Mouse (Mus musculus): Measurements from ENCODE around the gene Igfbp7. TPM values are rescaled to one million over a fixed set of nuclear protein-coding genes. Genes with fewer than 3 reads are reported as not detected.

Gene Igfbp7
- polyA plus RNA-seq, 1 experiment from 2014 or later: 250 TPM

DNA sequence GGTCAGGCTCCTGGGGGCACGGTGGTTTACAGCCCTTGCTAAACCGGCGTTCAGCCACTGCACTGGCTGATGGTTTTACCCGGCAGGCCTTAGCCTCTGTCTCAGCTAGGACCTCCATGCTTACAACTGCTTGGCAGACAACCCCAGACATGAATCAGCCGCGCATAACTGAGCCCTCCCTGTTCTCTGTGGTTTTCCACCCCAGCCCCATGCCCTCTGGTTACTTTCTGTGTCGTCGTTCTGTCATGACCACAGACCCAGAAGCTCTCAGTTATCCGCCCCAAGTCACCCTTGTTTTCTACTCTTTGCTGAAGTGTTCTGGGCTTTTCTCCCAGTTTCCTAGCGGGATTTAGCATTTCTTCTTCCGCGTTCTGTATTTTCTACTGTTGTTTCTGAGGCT lies 40.2 kb downstream of the Igfbp7 start:
- 49% methylated on average over 12 of the region's 12 CpGs for WGBS
- peak overlapping the region; percentile 37; the same call in 1 of the 2 replicates for H3K27ac ChIP-seq (ENCODE audit: low read depth, low read length)
- no peak overlapping the region for H3K4me3 ChIP-seq (ENCODE audit: low read length)
- H3K27me3 ChIP-seq (ENCODE audit: control insufficient read depth, insufficient read depth, low read length): no peaks in the 10 kb centered on the region
- H3K9me3 ChIP-seq (ENCODE audit: control insufficient read depth, low read length): no peaks in the 10 kb centered on the region
- no peak overlapping the region for H3K4me2 ChIP-seq (replicated peaks; ENCODE audit: low read depth, low read length)
- no peaks in the 10 kb centered on the region for H3K36me3 ChIP-seq (ENCODE audit: control insufficient read depth, insufficient read depth, low read length)
- peaks cover 38% of the 10 kb centered on the region for H3K4me1 ChIP-seq (ENCODE audit: control insufficient read depth, insufficient read depth, low read length)
- no peak for ATAC-seq (ENCODE audit: low FRiP score, low TSS enrichment)
- H3K9ac ChIP-seq (ENCODE audit: low read depth, low read length): peak overlapping the region; percentile 1; the same call in 1 of the 2 replicates

DNA sequence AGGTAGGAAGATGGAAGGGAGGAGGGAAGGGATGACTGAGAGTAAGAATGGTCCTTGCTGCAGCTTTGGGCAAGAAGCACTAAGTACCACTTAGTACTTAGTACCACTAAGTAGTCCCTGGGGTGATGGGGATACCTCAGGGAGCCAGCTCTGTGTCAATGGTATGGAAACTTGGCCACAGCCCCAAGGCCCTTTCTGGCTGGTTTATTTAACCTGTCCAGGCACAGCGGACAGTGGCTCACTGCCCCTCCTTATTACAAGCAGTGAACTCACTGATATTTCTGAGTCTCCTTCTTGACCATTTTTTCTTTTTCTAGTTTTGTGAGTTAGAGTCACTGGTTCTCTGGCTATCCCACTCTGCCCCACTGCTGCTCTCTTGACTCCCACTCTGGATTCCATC lies 40.7 kb downstream of the Igfbp7 start:
- Histone ChIP-seq H3K4me1 (ENCODE audit: control insufficient read depth, insufficient read depth, low read length) (peaks cover 34% of the 10 kb centered on the region), H3K9ac (ENCODE audit: low read depth, low read length) (no peak overlapping the region), H3K27ac (ENCODE audit: low read depth, low read length) (no peak overlapping the region; the same call in 1 of the 2 replicates), H3K9me3 (ENCODE audit: control insufficient read depth, low read length) (no peaks in the 10 kb centered on the region), H3K4me2 (replicated peaks; ENCODE audit: low read depth, low read length) (no peak overlapping the region), H3K27me3 (ENCODE audit: control insufficient read depth, insufficient read depth, low read length) (no peaks in the 10 kb centered on the region), H3K4me3 (ENCODE audit: low read length) (no peak overlapping the region), H3K36me3 (ENCODE audit: control insufficient read depth, insufficient read depth, low read length) (no peaks in the 10 kb centered on the region)
- no peak for ATAC-seq (ENCODE audit: low FRiP score, low TSS enrichment)
- 86% methylated on average over 1 of the region's 1 CpGs for WGBS

DNA sequence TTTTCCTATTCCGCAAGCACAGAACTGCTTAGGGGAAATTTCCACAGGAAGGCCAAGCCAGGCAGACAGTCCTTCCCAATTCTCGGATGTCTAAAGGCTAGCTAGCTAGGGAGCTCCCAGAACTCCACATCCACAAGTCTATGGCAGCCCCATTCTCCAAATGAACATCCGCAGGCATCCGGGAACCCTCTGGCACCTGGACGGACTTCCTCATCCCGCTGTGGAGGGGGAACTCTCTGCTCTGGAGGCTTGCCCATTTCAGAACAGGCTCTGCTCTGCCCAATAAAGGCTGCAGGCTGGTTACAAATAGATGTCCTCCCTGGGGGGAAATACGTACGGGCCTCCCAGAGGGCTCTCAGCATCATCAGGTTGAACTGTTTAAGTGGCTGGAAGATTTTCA lies 41.5 kb downstream of the Igfbp7 start:
- Histone ChIP-seq H3K4me3 (ENCODE audit: low read length) (no peak overlapping the region), H3K27me3 (ENCODE audit: control insufficient read depth, insufficient read depth, low read length) (no peaks in the 10 kb centered on the region), H3K4me1 (ENCODE audit: control insufficient read depth, insufficient read depth, low read length) (peaks cover 34% of the 10 kb centered on the region), H3K9ac (ENCODE audit: low read depth, low read length) (no peak overlapping the region), H3K9me3 (ENCODE audit: control insufficient read depth, low read length) (no peaks in the 10 kb centered on the region), H3K27ac (ENCODE audit: low read depth, low read length) (no peak overlapping the region), H3K4me2 (replicated peaks; ENCODE audit: low read depth, low read length) (no peak overlapping the region), H3K36me3 (ENCODE audit: control insufficient read depth, insufficient read depth, low read length) (no peaks in the 10 kb centered on the region)
- whole genome bisulfite sequencing: 87% methylated on average over 8 of the region's 8 CpGs
- no peak for ATAC-seq (ENCODE audit: low FRiP score, low TSS enrichment)

DNA sequence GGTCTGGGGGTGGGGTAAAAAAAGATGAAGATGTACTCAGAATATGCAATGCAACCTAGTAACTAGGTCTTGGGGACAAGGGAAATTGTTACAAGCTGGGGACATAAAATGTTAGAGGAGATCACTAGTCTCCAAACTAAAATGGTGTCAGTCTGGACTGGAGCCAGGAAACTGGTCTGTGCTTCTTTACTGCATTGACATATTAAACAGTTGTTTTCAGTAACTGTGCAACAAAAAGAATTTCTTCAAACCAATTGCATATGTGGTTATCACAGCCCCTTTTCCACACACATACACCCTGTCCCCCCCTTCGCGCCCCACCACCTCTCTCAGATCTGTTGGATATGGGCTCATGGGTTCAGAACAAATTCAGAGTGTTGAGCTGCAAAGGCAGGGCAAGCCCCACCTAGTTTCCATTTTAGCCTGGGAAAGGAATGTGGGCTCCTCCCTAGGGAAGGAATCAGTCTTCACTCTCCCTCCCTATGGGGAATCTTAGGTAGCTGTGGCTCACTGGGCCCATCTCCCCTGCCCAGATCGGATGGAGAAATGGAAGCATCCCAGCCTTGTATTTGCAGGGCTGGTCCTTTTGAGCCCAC lies 43.3 kb downstream of the Igfbp7 start:
- no peak overlapping the region for H3K9ac ChIP-seq (ENCODE audit: low read depth, low read length)
- 85% methylated on average over 3 of the region's 3 CpGs for WGBS
- no peak overlapping the region for H3K4me2 ChIP-seq (replicated peaks; ENCODE audit: low read depth, low read length)
- H3K27ac ChIP-seq (ENCODE audit: low read depth, low read length): peak overlapping the region; percentile 38; the same call in 1 of the 2 replicates
- no peaks in the 10 kb centered on the region for H3K27me3 ChIP-seq (ENCODE audit: control insufficient read depth, insufficient read depth, low read length)
- H3K9me3 ChIP-seq (ENCODE audit: control insufficient read depth, low read length): no peaks in the 10 kb centered on the region
- no peaks in the 10 kb centered on the region for H3K36me3 ChIP-seq (ENCODE audit: control insufficient read depth, insufficient read depth, low read length)
- ATAC-seq (ENCODE audit: low FRiP score, low TSS enrichment): 0 out of 2 replicates have a peak, but pooled peaks have one; percentile 33
- H3K4me1 ChIP-seq (ENCODE audit: control insufficient read depth, insufficient read depth, low read length): peaks cover 25% of the 10 kb centered on the region
- H3K4me3 ChIP-seq (ENCODE audit: low read length): no peak overlapping the region

DNA sequence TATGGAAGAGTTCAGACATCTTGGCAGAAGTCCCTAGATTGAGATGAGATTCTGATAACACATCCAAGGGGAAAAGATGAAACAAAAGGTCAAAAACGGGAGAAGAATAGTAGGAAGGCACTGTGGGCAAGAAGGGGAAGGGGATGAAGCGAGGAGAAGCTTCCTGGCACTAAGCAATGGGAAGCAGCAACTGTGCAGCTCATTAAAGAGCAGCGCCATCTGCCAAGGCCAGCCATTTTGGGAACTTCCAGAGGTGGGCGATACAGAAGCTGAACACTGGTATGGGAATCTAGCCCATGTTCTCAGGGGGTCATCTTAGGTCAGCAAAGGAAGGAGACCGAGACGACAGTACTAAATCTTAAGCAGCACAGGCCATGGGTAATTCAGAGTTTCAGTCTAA lies 44.2 kb downstream of the Igfbp7 start:
- no peak overlapping the region for H3K9ac ChIP-seq (ENCODE audit: low read depth, low read length)
- H3K4me1 ChIP-seq (ENCODE audit: control insufficient read depth, insufficient read depth, low read length): peaks cover 22% of the 10 kb centered on the region
- H3K27ac ChIP-seq (ENCODE audit: low read depth, low read length): no peak overlapping the region
- H3K36me3 ChIP-seq (ENCODE audit: control insufficient read depth, insufficient read depth, low read length): no peaks in the 10 kb centered on the region
- H3K4me3 ChIP-seq (ENCODE audit: low read length): no peak overlapping the region
- WGBS: 64% methylated on average over 6 of the region's 6 CpGs
- no peaks in the 10 kb centered on the region for H3K27me3 ChIP-seq (ENCODE audit: control insufficient read depth, insufficient read depth, low read length)
- ATAC-seq (ENCODE audit: low FRiP score, low TSS enrichment): no peak
- no peak overlapping the region for H3K4me2 ChIP-seq (replicated peaks; ENCODE audit: low read depth, low read length)
- H3K9me3 ChIP-seq (ENCODE audit: control insufficient read depth, low read length): no peaks in the 10 kb centered on the region

DNA sequence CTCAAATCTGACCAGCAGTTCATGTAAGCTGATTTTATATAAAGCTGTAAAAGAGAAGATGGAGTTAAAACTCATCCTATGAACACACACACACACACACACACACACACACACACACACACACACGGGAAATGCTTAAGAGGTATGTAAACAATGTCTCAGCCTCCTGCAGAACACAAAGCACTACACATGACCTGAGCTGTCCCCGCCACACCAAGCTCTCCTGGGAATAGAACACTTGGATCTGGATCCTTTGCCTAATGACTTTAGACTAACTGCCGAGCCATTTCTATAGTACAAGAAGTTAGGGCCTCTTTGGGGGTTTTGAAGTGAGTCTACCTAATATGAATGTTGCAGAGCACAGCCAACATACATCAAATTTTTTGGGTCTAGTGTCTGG lies 45.7 kb downstream of the Igfbp7 start:
- Histone ChIP-seq H3K9me3 (ENCODE audit: control insufficient read depth, low read length) (no peaks in the 10 kb centered on the region), H3K9ac (ENCODE audit: low read depth, low read length) (no peak overlapping the region), H3K4me2 (replicated peaks; ENCODE audit: low read depth, low read length) (no peak overlapping the region), H3K27me3 (ENCODE audit: control insufficient read depth, insufficient read depth, low read length) (no peaks in the 10 kb centered on the region), H3K27ac (ENCODE audit: low read depth, low read length) (no peak overlapping the region), H3K4me1 (ENCODE audit: control insufficient read depth, insufficient read depth, low read length) (peaks cover 22% of the 10 kb centered on the region), H3K36me3 (ENCODE audit: control insufficient read depth, insufficient read depth, low read length) (no peaks in the 10 kb centered on the region), H3K4me3 (ENCODE audit: low read length) (no peak overlapping the region)
- no peak for ATAC-seq (ENCODE audit: low FRiP score, low TSS enrichment)
- 55% methylated on average over 3 of the region's 3 CpGs for WGBS

DNA sequence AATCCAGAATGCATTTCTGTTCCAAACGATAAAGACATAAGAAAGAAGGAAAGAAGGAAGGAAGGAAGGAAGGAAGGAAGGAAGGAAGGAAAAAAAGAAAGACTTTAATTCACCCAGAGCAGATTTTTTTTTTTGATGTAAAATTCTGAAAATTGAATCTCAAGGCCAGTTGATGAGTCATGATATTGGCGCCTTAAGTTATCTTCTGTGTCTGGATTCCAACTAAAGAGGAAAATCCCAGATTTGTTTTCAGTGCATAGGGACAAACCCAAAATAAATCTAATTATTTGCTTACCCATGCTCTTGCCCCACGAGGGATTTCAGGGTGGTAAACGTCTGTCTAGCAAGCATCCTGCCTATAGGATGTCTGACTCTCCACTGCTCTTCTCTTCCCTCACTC lies 46.8 kb downstream of the Igfbp7 start:
- no peak overlapping the region for H3K27ac ChIP-seq (ENCODE audit: low read depth, low read length)
- H3K9me3 ChIP-seq (ENCODE audit: control insufficient read depth, low read length): no peaks in the 10 kb centered on the region
- peaks cover 25% of the 10 kb centered on the region for H3K4me1 ChIP-seq (ENCODE audit: control insufficient read depth, insufficient read depth, low read length)
- H3K27me3 ChIP-seq (ENCODE audit: control insufficient read depth, insufficient read depth, low read length): no peaks in the 10 kb centered on the region
- no peaks in the 10 kb centered on the region for H3K36me3 ChIP-seq (ENCODE audit: control insufficient read depth, insufficient read depth, low read length)
- no peak overlapping the region for H3K9ac ChIP-seq (ENCODE audit: low read depth, low read length)
- no peak overlapping the region for H3K4me3 ChIP-seq (ENCODE audit: low read length)
- no peak for ATAC-seq (ENCODE audit: low FRiP score, low TSS enrichment)
- WGBS: 71% methylated on average over 4 of the region's 4 CpGs
- no peak overlapping the region for H3K4me2 ChIP-seq (replicated peaks; ENCODE audit: low read depth, low read length)

DNA sequence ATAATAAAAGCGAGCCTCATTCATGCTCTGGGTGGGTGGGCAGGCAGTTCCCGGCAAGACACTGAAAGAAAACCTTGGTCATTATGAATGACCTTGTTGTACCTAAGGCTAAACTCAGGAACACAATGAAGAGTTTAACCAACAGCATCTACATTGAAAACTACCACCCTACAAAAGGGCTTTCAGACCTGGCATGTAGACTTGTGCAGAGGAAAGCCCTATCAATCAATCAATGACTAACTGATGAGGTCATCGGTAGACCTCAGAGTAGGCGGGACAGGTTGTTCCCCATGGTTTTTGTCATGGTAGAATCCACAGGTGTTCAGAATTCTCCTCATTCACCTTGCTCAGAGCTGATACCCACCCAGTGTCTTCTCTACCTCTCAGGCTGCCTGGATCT lies 47.9 kb downstream of the Igfbp7 start:
- Histone ChIP-seq H3K4me2 (replicated peaks; ENCODE audit: low read depth, low read length) (no peak overlapping the region), H3K27ac (ENCODE audit: low read depth, low read length) (no peak overlapping the region), H3K9ac (ENCODE audit: low read depth, low read length) (no peak overlapping the region), H3K36me3 (ENCODE audit: control insufficient read depth, insufficient read depth, low read length) (no peaks in the 10 kb centered on the region), H3K27me3 (ENCODE audit: control insufficient read depth, insufficient read depth, low read length) (no peaks in the 10 kb centered on the region), H3K4me3 (ENCODE audit: low read length) (no peak overlapping the region), H3K4me1 (ENCODE audit: control insufficient read depth, insufficient read depth, low read length) (peaks cover 31% of the 10 kb centered on the region), H3K9me3 (ENCODE audit: control insufficient read depth, low read length) (no peaks in the 10 kb centered on the region)
- 91% methylated on average over 4 of the region's 4 CpGs for WGBS
- no peak for ATAC-seq (ENCODE audit: low FRiP score, low TSS enrichment)

DNA sequence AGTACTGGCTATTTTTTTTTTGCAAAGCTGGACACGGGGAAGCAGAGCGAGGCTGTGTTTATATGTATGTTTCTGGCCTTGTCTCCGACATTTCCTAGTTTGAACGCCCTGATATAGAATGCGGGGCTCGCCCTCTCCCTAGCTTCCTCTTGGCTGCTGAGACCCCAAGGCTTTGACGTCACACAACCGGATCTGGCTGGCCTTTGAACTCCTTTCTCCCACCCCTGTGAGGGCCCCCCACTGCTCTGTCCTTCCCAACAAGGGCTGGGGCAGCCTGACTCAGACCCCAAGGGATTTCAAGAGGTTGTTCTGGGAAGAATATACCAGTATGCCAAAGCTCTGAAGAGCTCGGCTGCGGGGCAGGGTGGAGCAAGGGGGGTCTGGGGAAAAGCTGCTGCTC lies 49.5 kb downstream of the Igfbp7 start:
- no peaks in the 10 kb centered on the region for H3K27me3 ChIP-seq (ENCODE audit: control insufficient read depth, insufficient read depth, low read length)
- 1% methylated on average over 10 of the region's 10 CpGs for WGBS
- peak overlapping the region; percentile 27 for H3K4me3 ChIP-seq (ENCODE audit: low read length)
- peaks cover 35% of the 10 kb centered on the region; the same call in 1 of the 2 replicates for H3K4me1 ChIP-seq (ENCODE audit: control insufficient read depth, insufficient read depth, low read length)
- H3K27ac ChIP-seq (ENCODE audit: low read depth, low read length): peak overlapping the region; percentile 96
- H3K9me3 ChIP-seq (ENCODE audit: control insufficient read depth, low read length): no peaks in the 10 kb centered on the region
- peak; percentile 47 for ATAC-seq (ENCODE audit: low FRiP score, low TSS enrichment)
- no peak overlapping the region; the same call in 1 of the 2 replicates for H3K9ac ChIP-seq (ENCODE audit: low read depth, low read length)
- H3K4me2 ChIP-seq (replicated peaks; ENCODE audit: low read depth, low read length): peak overlapping the region; percentile 42
- H3K36me3 ChIP-seq (ENCODE audit: control insufficient read depth, insufficient read depth, low read length): no peaks in the 10 kb centered on the region
